Mouse (Mus musculus) common myeloid progenitor, adult 5-6 weeks (primary cell): ENCODE results near the gene Zgpat. TPM values are rescaled to one million over a fixed set of nuclear protein-coding genes. Genes with fewer than 3 reads are reported as not detected.

Source experiments
- ATAC-seq: replicated peaks from 2 replicates; pipeline ENCODE4 v1.8.0; 2016; ENCODE audit warnings: low read depth, mild to moderate bottlenecking, moderate TSS enrichment, inconsistent platforms; ENCODE audit not compliant: poor library complexity, severe bottlenecking
- total RNA-seq: library from RNA; stranded (forward); fragments of 200-1000, 187-1606 nt; gene quantifications from 2 replicates; pipeline ENCODE4 v1.2.3, GENCODE M21; 2017

The Zgpat gene
- 34.4 and 38.0 TPM in 2 replicates for total RNA-seq

GRCm38 (mm10) chr2:181364860-181365596 lies at the start of gene Zgpat, which contains the start of gene Arfrp1:
TSS of gene Zgpat (plus strand) at chr2:181364928.
TSS of gene Arfrp1 (minus strand) at chr2:181365404.
- peak; percentile 86 for ATAC-seq

DNA sequence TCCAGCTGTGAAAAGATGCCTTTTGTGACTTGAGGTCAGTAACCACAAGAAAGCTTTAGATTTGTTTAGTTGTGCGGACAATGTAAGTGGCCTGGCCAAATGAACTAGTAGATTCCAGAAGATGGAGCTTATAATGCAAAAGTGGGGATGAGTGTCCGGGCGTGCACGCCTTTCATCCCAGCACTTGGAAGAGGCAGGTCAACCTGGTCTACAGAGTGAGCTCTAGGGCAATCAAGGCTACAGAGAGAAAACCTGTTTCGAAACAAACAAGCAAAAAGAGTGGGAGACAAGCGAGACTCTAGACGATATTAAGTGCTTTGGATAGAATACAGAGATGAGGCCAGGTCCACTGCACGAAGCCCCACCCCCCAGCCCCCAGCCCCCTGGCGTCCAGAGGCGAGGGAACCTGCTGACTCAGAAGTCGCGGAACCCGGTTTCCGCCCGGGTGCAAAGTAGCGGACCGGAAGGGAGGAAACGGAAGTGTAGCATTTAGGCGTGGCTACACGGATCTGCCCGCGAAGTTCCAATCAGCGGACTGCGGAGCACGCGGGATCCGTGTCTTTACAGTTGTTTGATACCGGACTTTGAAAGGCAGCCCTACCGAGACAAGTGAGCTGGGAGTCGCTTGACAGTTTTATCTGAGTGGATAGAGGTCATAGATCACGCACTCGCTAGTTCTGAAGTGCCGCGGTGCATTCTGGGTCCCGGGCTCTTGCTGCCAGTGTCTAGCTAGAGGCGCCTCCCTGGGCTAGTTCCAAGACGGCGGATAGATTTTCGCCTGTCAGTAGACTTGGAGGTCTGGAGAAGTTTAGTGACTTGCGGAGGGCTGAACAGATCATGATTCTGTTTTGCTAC lies 45.3 kb upstream of the Zgpat start, which contains the start of gene Rtel1:
Rtel1 (plus strand) TSS at position 492 of the 855 bp plus-strand sequence.
- peak; percentile 98 for ATAC-seq

DNA sequence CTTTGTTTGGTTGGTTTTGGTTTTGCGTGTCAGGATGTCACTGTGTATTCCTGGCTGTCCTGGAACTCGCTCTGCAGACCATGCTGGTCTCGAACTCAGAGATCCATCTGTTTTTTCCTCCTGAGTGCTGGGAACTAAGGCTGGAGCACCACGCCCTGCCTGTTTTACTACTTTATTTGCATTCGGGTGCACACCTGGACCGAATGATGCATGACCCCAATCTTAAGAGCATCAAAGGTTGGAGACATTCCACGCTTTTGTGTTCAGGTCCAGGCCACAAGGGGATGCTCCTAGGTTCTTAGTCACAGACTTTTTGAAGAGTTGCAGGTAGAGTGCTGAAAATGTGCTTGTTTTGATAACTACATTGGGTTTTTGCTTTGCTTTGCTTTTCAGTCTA lies 44.6 kb upstream of the Zgpat start:
- ATAC-seq, result no peak

GRCm38 (mm10) chr2:181322136-181322535 lies 42.6 kb upstream of the Zgpat start:
- no peak for ATAC-seq

GRCm38 (mm10) chr2:181326098-181326497 lies 38.6 kb upstream of the Zgpat start:
- ATAC-seq, result no peak

DNA sequence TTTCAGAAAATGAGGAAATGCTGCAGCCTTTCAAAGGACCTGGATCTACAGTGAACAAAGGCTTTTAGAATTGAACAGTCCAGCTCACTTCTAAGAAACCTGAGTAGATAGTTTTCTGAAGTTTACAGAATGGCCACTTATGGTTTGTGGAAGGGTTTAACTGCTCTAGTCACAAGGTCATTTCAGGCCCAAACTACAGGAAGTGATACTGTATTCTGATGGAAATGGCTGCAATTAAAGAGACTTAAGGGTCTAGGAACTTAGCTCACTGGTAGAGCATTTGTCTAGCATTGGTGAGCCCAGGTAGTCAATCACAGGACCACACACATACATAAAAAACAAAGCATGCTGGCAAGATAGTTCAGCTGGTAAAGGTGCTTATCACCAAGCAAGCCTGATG lies 32.2 kb upstream of the Zgpat start:
- ATAC-seq, result no peak

GRCm38 (mm10) chr2:181334023-181334422 lies 30.7 kb upstream of the Zgpat start:
- ATAC-seq, result peak; percentile 97

- ATAC-seq, result no peak
These were observed 24.3 kb upstream of the Zgpat start for GRCm38 (mm10) chr2:181340426-181340825.

DNA sequence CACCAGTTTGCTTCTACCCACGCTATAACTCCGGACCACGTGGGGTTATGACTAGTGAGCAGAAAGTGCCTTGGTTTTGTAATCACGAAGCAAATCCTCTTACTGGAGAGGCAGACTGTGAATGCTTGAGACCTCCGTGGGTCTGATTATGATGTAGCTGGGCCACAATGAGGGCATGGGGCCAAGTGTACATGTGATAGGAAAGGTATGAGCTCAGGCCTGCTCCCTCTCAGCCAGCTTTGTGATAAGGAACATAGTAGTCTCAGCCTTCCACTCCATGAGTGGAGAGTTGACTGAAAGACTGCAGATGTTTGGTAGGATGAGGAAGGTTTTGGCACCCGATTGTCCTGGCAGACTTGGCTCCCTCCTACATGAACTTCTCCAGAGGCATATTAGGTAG lies 22.0 kb upstream of the Zgpat start:
- ATAC-seq, result no peak

DNA sequence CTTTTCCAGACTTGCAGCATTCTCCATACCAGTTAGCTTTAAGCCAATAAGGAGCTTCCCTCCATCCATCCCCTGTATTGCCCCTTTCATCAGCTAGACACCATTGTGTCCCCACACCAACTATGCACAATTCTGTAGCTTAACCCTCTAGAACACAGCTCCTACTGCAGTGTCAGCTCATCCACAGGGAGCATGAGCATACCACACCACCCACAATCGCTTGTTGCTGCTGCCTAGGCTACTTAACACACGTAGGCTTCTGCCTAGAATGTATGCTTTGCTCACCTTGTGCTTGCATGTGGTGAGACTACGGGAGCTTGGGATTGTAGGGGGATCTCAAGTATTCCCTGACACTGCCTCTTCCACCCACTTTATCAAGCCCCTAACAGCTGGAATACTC lies 7.9 kb upstream of the Zgpat start:
- no peak for ATAC-seq

GRCm38 (mm10) chr2:181363946-181364345 lies 782 bp upstream of the Zgpat start:
- no peak for ATAC-seq

DNA sequence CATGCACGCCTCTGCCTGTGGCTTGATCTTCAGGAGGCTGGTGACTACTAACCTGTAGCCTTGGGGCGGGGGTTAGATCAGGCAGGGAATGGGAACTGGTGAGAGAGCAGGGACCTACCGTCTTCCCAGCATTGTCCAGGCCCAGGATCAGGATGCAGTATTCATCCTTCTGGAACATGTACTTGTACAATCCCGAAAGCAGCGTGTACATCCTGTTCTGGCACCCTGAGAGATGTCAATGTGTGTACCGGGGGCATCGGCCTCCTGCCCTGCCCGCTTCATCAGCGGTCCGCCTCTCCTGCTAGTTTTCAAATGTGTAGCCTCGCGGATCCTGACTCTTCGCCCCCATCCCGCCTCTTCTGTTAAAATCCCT lies 255 bp upstream of the Zgpat start:
- no peak for ATAC-seq

DNA sequence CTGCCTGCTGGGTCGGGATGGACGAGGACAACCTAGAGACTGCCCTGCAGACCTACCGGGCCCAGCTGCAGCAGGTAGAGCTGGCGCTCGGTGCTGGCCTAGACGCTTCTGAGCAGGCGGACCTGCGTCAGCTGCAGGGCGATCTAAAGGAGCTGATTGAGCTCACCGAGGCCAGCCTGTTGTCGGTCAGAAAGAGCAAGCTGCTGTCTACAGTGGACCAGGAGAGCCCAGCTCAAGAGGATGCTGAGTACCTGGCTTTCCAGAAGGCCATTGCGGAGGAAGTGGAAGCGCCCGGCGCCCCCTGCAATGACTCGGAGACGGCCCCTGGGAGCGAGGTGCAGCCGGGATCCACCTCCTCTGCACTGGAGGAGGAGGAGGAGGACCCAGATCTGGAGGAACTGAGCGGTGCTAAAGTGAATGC lies 937 bp downstream of the Zgpat start:
- peak; percentile 41 for ATAC-seq

GRCm38 (mm10) chr2:181370001-181370400 lies 5.3 kb downstream of the Zgpat start:
- no peak for ATAC-seq

DNA sequence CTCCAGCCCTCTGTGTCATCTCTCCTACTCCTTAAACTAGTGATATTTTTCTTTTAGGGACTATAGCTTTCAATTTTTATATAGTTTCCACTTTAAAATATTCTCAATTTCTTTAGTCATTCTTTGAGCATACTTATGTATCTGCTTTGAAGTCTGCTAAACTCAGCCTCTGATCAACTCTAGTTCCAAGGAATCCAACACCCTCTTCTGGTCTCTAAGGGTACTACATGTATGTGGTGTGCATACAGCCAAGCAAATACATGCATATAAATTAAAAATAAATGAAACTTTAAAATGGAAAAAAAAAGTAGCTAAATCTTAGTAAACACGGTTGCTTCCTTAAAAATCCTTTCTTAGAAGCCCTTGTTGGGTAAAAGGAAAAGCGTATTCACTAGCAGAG lies 11.1 kb downstream of the Zgpat start:
- peak; percentile 67 for ATAC-seq

DNA sequence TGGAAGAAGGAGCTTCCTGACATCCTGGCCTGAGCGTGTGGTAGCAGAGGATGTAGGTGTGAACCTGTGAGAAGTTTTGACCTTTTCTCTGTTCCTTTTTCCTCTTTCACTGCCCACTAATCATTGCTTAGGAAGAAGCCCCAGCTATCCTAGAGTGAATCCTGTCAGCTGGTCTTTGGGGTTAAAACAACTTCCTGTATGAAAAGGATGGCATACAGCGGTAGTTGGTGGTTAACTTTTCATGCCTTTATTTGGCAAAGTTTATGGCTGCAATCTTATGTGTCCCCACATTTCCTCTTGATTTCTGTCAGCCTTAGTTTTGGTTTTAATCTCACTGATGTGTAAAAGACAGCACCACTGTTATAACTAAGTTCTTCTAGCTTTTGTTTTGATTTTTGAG lies 12.5 kb downstream of the Zgpat start:
- ATAC-seq, result peak; percentile 74

GRCm38 (mm10) chr2:181378701-181379100 lies 14.0 kb downstream of the Zgpat start:
- no peak for ATAC-seq

DNA sequence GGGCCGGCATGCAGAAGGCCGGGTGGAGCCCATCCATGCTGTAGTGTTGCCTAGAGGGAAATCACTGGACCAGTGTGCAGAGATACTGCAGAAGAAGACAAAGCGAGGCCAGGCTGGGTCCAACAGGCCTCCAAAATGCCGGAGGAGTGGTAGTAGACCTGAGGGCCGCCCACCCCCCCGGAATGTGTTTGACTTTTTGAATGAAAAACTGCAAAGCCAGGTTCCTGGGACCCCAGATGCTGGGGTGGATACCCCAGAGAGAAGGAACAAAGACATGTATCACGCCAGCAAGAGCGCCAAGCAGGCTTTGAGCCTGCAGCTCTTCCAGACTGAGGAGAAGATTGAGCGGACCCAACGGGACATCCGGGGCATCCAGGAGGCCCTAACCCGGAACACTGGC lies 15.1 kb downstream of the Zgpat start, which contains the start of gene Lime1:
Lime1 (plus strand) TSS at position 301 of the 400 bp plus-strand sequence.
- ATAC-seq, result no peak

DNA sequence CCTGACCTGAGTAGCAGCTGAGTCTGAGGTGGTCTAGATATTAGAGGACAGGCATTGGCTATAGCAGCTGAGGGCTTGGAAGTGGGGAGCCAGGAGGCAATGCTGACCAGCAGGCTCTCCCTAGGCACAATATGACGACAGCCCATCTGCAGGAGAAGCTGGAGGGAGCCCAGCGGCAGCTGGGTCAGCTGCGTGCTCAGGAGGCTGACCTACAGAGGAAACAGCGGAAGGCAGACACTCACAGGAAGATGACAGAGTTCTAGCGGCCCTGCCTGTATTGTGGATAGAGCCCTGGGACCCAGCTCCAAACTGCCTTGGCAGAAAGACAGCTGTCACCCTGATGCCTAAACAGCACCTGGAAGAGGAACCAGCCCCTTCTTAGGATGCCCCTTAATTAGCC lies 15.5 kb downstream of the Zgpat start:
- ATAC-seq, result no peak

DNA sequence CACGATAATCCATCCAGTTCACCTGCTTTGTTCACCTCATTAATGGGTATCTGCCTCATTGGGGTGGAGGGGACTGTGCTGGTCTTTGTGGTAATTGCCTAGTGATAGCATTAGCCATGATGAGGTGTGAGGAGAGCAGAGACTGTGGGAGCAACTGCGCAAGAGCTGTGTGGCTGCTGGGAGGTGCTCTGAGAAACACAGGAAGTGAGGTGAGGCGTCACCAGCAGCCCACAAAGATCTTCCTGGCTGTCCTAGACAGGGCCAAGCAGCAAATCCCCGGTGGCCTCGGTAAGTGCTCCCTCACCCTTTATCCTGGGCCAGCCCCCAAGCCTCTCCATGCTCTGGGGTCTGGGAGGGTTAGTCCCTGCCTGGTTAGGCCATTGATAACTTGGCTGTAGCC lies 16.4 kb downstream of the Zgpat start:
- ATAC-seq, result no peak

DNA sequence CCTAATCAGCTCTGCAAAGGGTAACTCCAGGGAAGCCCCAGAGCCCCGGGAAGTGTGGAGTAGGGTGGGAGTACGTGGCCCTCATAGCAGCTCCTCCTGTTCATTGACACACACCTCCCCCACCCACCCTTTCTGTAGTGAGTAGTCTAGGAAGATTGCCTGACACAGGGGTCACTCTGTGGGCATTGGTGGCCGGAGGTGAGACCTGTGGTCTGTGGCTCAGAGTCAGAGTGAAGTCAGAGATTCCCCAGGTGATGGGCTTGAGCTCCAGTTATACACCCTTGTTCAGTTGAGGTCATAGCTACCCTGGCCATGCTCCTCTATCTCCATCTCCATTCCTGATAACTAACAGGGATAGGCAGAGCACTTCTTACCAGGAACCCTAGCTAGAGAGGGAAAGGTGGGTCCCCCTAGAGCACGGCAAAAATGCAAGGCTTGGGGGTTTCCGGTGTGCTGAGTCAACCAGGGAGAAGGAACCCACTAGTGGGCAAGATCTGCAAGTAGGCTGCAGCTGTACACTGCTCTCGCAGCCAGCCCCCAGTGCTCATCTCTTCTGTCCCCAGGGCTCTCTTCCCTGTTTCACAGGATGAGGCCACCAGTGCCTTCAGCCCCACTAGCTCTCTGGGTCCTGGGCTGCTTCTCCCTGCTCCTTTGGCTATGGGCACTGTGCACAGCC lies 17.0 kb downstream of the Zgpat start:
- no peak for ATAC-seq
